8 mouse cellular contexts compared by ENCODE assay signal in genomic region chr7:118902944-118903343, GRCm38 (mm10). TPM values are rescaled to one million over a fixed set of nuclear protein-coding genes. Genes with fewer than 3 reads are reported as not detected.
DNase-seq lines count a peak whose midpoint lies in the region; ATAC-seq and TF ChIP-seq lines count a peak whose summit lies in the region.
"Had no signal": no experiment of that assay in that cellular context is flagged by ENCODE, and none has a peak within 500 bp of the region (broad histone marks: within the 10 kb centered on the region; RNA-seq: fewer than 3 reads in every experiment).

No protein-coding gene starts in this region.

- peaks cover 15% of the 10 kb centered on the region for H3K4me1 ChIP-seq in hindbrain, embryonic 12.5 days
- peaks cover 15% of the 10 kb centered on the region for H3K4me1 ChIP-seq in lung, embryonic 15.5 days
- H3K4me1 ChIP-seq: megakaryocyte, embryonic 14.5 days had no signal

- no peak overlapping the region for H3K4me3 ChIP-seq in left cerebral cortex, adult 2 months
- no peak overlapping the region for H3K4me3 ChIP-seq in hindbrain, embryonic 12.5 days
- H3K4me3 ChIP-seq in lung, embryonic 15.5 days, result no peak overlapping the region
- H3K4me3 ChIP-seq: megakaryocyte, embryonic 14.5 days had no signal

- peak; percentile 35; the same call in 1 of the 2 replicates for ATAC-seq in hindbrain, embryonic 12.5 days (ENCODE audit: low FRiP score)
- ATAC-seq in lung, embryonic 15.5 days (ENCODE audit: borderline replicate concordance, extremely low read depth, low FRiP score, low TSS enrichment), result peak; percentile 89; the same call in 1 of the 2 replicates

- no peak overlapping the region for H3K4me2 ChIP-seq in hindbrain, embryonic 12.5 days (replicated peaks)
- peak overlapping the region; percentile 37 for H3K4me2 ChIP-seq in lung, embryonic 15.5 days

- no peaks in the 10 kb centered on the region for H3K9me3 ChIP-seq in hindbrain, embryonic 12.5 days (replicated peaks)
- no peaks in the 10 kb centered on the region for H3K9me3 ChIP-seq in lung, embryonic 15.5 days
- H3K9me3 ChIP-seq: megakaryocyte, embryonic 14.5 days had no signal

- no peak overlapping the region for H3K27ac ChIP-seq in left cerebral cortex, adult 2 months
- peak overlapping the region; percentile 30 for H3K27ac ChIP-seq in hindbrain, embryonic 12.5 days
- peak overlapping the region; percentile 62 for H3K27ac ChIP-seq in lung, embryonic 15.5 days

- 60% methylated on average over 13 of the region's 13 CpGs for WGBS in hindbrain, embryonic 12.5 days
- WGBS in lung, embryonic 15.5 days, result 8% methylated on average over 13 of the region's 13 CpGs

- no peaks in the 10 kb centered on the region for H3K27me3 ChIP-seq in hindbrain, embryonic 12.5 days
- H3K27me3 ChIP-seq in lung, embryonic 15.5 days, result no peaks in the 10 kb centered on the region

- TF ChIP-seq CTCF in left cerebral cortex, adult 2 months (IDR thresholded peaks at IDR 0.05), result no peak

- intact Hi-C loops in left cerebral cortex, postnatal 4 days (cut with DNase I), result no loop called here
- intact Hi-C loops in left cerebral cortex, adult 2 months (cut with DNase I), result no loop called here

- H3K9ac ChIP-seq in hindbrain, embryonic 12.5 days, result no peak overlapping the region
- no peak overlapping the region for H3K9ac ChIP-seq in lung, embryonic 15.5 days

- DNase-seq in left cerebral cortex, postnatal 4 days, result peak; percentile 76
- DNase-seq in left cerebral cortex, adult 2 months (ENCODE audit: extremely low spot score in 1 of 2, low spot score in 2 of 2), result no peak
- peak; percentile 62 for DNase-seq in fat pad, adult 2 months (ENCODE audit: extremely low read depth, low read depth, low spot score)
- DNase-seq in urinary bladder, postnatal 25 days (ENCODE audit: low spot score), result peak; percentile 41
- no peak for DNase-seq in adrenal gland, adult 2 months

- no peaks in the 10 kb centered on the region for H3K36me3 ChIP-seq in hindbrain, embryonic 12.5 days
- H3K36me3 ChIP-seq in lung, embryonic 15.5 days, result no peaks in the 10 kb centered on the region

RNA-seq across cellular contexts. Expression of gene Knop1, which starts 46.9 kb away (rescaled TPM):
- 10 to 100 TPM; 42.8 to 46.3 TPM for total RNA-seq in left cerebral cortex, postnatal 4 days (2021)
- total RNA-seq in left cerebral cortex, adult 2 months (2021), result 10 to 100 TPM; 25.9 to 27.0 TPM
- 99.2 and 108 TPM in 2 replicates for polyA plus RNA-seq in hindbrain, embryonic 12.5 days (2016; fragmentation: Nextera tagmentation; extraction: Ambion mirVana)
- polyA plus RNA-seq in lung, embryonic 15.5 days (2015; fragmentation: Nextera tagmentation; extraction: Ambion mirVana), result 76.1 and 82.1 TPM in 2 replicates
- 10 to 100 TPM; 34.6 to 70.0 TPM for total RNA-seq in adrenal gland, adult 2 months (2021)
- polyA plus RNA-seq in adrenal gland, adult 2 months (2012; rRNA removed), result 5.7 and 8.0 TPM in 2 replicates

RNA-seq across cellular contexts. Expression of gene Iqck, which starts 47.4 kb away (rescaled TPM):
- 1 to 10 TPM; 3.5 to 4.0 TPM for total RNA-seq in left cerebral cortex, postnatal 4 days (2021)
- total RNA-seq in left cerebral cortex, adult 2 months (2021), result 1 to 10 TPM; 3.7 to 4.3 TPM
- polyA plus RNA-seq in hindbrain, embryonic 12.5 days (2016; fragmentation: Nextera tagmentation; extraction: Ambion mirVana), result 4.6 and 4.9 TPM in 2 replicates
- polyA plus RNA-seq in lung, embryonic 15.5 days (2015; fragmentation: Nextera tagmentation; extraction: Ambion mirVana), result 3.2 and 3.7 TPM in 2 replicates
- total RNA-seq in adrenal gland, adult 2 months (2021), result 10 to 100 TPM; 14.7 to 44.3 TPM
- 13.5 and 14.8 TPM in 2 replicates for polyA plus RNA-seq in adrenal gland, adult 2 months (2012; rRNA removed)

Comparison
In these comparisons a context has a peak if more than half of its experiments do, and no peak if none do; other contexts are left out.
1. DNase-seq: peak in left cerebral cortex, postnatal 4 days (single experiment), fat pad, adult 2 months (single experiment) and urinary bladder, postnatal 25 days (single experiment); none in left cerebral cortex, adult 2 months (0 of 2) and adrenal gland, adult 2 months (single experiment).